Mouse (Mus musculus) midbrain, embryonic 12.5 days (tissue): ENCODE measurements around the gene Knl1. TPM values are rescaled to one million over a fixed set of nuclear protein-coding genes. Genes with fewer than 3 reads are reported as not detected.

Experiments used
- ATAC-seq: fragments of 200-750 bp; cut with Nextera tagmentation; 2 replicates; pipeline ENCODE4 v1.8.0; 2017; ENCODE audit warnings: low read depth, moderate TSS enrichment, moderate library complexity; ENCODE audit not compliant: low FRiP score
- H3K27ac ChIP-seq: fragments of 300-500 bp; sonication (generic); replicated peaks from 2 replicates; pipeline ENCODE4 v1.5.1; 2016; ENCODE audit warnings: mild to moderate bottlenecking
- H3K27me3 ChIP-seq: fragments of 300-500 bp; sonication (generic); 2 replicates; pipeline ENCODE4 v1.6.1; 2016; ENCODE audit warnings: mild to moderate bottlenecking
- H3K36me3 ChIP-seq: fragments of 300-500 bp; sonication (generic); 2 replicates; pipeline ENCODE4 v1.6.1; 2016
- H3K4me1 ChIP-seq: fragments of 300-500 bp; sonication (generic); 2 replicates; pipeline ENCODE4 v1.6.1; 2016
- H3K4me2 ChIP-seq: fragments of 300-500 bp; sonication (generic); replicated peaks from 2 replicates; pipeline ENCODE4 v1.6.1; 2016; ENCODE audit warnings: mild to moderate bottlenecking, moderate library complexity
- H3K4me3 ChIP-seq: fragments of 300-500 bp; sonication (generic); 2 replicates; pipeline ENCODE4 v1.5.1; 2016; ENCODE audit warnings: mild to moderate bottlenecking
- H3K9ac ChIP-seq: fragments of 300-500 bp; sonication (generic); replicated peaks from 2 replicates; pipeline ENCODE4 v1.6.1; 2016; ENCODE audit warnings: mild to moderate bottlenecking, moderate library complexity
- H3K9me3 ChIP-seq: fragments of 300-500 bp; sonication (generic); 2 replicates; pipeline ENCODE4 v1.6.1; 2016; ENCODE audit warnings: mild to moderate bottlenecking
- WGBS: fragments of 180-500 bp; shearing (Covaris S2); methylation state at CpG from one replicate; pipeline ENCODE4 v1.1.7; 2016; 5-methylcytosine and 5-hydroxymethylcytosine counted together
- polyA plus RNA-seq: library from polyadenylated mRNA; unstranded; fragments of >200 nt; fragmentation: Nextera tagmentation; extraction: Ambion mirVana; gene quantifications from 2 replicates; pipeline ENCODE4 v1.2.1, GENCODE M21; 2016

Knl1 gene
- polyA plus RNA-seq, 1 experiment from 2014 or later = 60.3 TPM

GRCm38 (mm10) chr2:119136346-119136898 is 89.5 kb downstream of the Knl1 start:
- WGBS = 83% methylated on average over 5 of the region's 5 CpGs
- no peak overlapping the region for H3K4me2 ChIP-seq
- no peaks in the 10 kb centered on the region for H3K9me3 ChIP-seq
- no peak overlapping the region for H3K4me3 ChIP-seq
- H3K36me3 ChIP-seq = peaks cover 69% of the 10 kb centered on the region
- no peak for ATAC-seq
- H3K27ac ChIP-seq = no peak overlapping the region
- no peaks in the 10 kb centered on the region for H3K27me3 ChIP-seq
- no peaks in the 10 kb centered on the region for H3K4me1 ChIP-seq
- H3K9ac ChIP-seq = no peak overlapping the region

GRCm38 (mm10) chr2:119145199-119145598 is 98.3 kb downstream of the Knl1 start:
- Histone ChIP-seq H3K27ac (no peak overlapping the region), H3K27me3 (no peaks in the 10 kb centered on the region), H3K9me3 (peaks cover 4% of the 10 kb centered on the region; the same call in 1 of the 2 replicates), H3K9ac (no peak overlapping the region), H3K36me3 (peaks cover 91% of the 10 kb centered on the region), H3K4me3 (no peak overlapping the region), H3K4me1 (no peaks in the 10 kb centered on the region), H3K4me2 (no peak overlapping the region)
- no peak for ATAC-seq
- 89% methylated on average over 2 of the region's 2 CpGs for WGBS

- H3K27ac ChIP-seq = no peak overlapping the region
- no peaks in the 10 kb centered on the region for H3K27me3 ChIP-seq
- H3K4me3 ChIP-seq = no peak overlapping the region
- H3K36me3 ChIP-seq = peaks cover 93% of the 10 kb centered on the region
- H3K4me2 ChIP-seq = no peak overlapping the region
- ATAC-seq = no peak
- WGBS = 78% methylated on average over 6 of the region's 6 CpGs
- peaks cover 4% of the 10 kb centered on the region; the same call in 1 of the 2 replicates for H3K9me3 ChIP-seq
- H3K9ac ChIP-seq = no peak overlapping the region
- H3K4me1 ChIP-seq = no peaks in the 10 kb centered on the region
Observed at GRCm38 (mm10) chr2:119146435-119146834, 99.5 kb downstream of the Knl1 start.

- H3K36me3 ChIP-seq = peaks cover 93% of the 10 kb centered on the region
Observed at GRCm38 (mm10) chr2:119147160-119147678, 100.3 kb downstream of the Knl1 start.

GRCm38 (mm10) chr2:119147775-119148174 is 100.9 kb downstream of the Knl1 start:
- Histone ChIP-seq H3K27me3 (no peaks in the 10 kb centered on the region), H3K36me3 (peaks cover 93% of the 10 kb centered on the region), H3K27ac (no peak overlapping the region), H3K4me3 (no peak overlapping the region), H3K9me3 (peaks cover 4% of the 10 kb centered on the region; the same call in 1 of the 2 replicates), H3K9ac (no peak overlapping the region), H3K4me2 (no peak overlapping the region), H3K4me1 (no peaks in the 10 kb centered on the region)
- no peak for ATAC-seq
- WGBS = 93% methylated on average over 8 of the region's 8 CpGs

More at GRCm38 (mm10) chr2:119147160-119147678, 100.3 kb downstream of the Knl1 start:
- no peaks in the 10 kb centered on the region for H3K4me1 ChIP-seq
- no peak overlapping the region for H3K4me3 ChIP-seq
- H3K9me3 ChIP-seq = peaks cover 4% of the 10 kb centered on the region; the same call in 1 of the 2 replicates
- no peak overlapping the region for H3K4me2 ChIP-seq
- H3K27me3 ChIP-seq = no peaks in the 10 kb centered on the region
- ATAC-seq = no peak
- H3K27ac ChIP-seq = no peak overlapping the region
- 82% methylated on average over 22 of the region's 22 CpGs for WGBS
- no peak overlapping the region for H3K9ac ChIP-seq

GRCm38 (mm10) chr2:119152255-119152654 is 105.3 kb downstream of the Knl1 start:
- peaks cover 70% of the 10 kb centered on the region for H3K36me3 ChIP-seq
- no peaks in the 10 kb centered on the region for H3K9me3 ChIP-seq
- no peak for ATAC-seq
- H3K27me3 ChIP-seq = no peaks in the 10 kb centered on the region
- no peak overlapping the region for H3K4me2 ChIP-seq
- WGBS = 91% methylated on average over 6 of the region's 6 CpGs
- no peak overlapping the region for H3K4me3 ChIP-seq
- no peak overlapping the region for H3K27ac ChIP-seq
- no peak overlapping the region for H3K9ac ChIP-seq
- peaks cover 15% of the 10 kb centered on the region for H3K4me1 ChIP-seq

GRCm38 (mm10) chr2:119154683-119155082 is 107.8 kb downstream of the Knl1 start:
- Histone ChIP-seq H3K4me3 (no peak overlapping the region), H3K9ac (no peak overlapping the region), H3K4me2 (no peak overlapping the region), H3K36me3 (peaks cover 46% of the 10 kb centered on the region), H3K4me1 (peaks cover 19% of the 10 kb centered on the region), H3K9me3 (no peaks in the 10 kb centered on the region), H3K27me3 (no peaks in the 10 kb centered on the region), H3K27ac (no peak overlapping the region)
- 82% methylated on average over 2 of the region's 2 CpGs for WGBS
- no peak for ATAC-seq

Other genes with a start within 250 kb of the Knl1 start
- gene Knstrn, start 233.1 kb upstream of the Knl1 start, polyA plus RNA-seq = 134 and 147 TPM in 2 replicates
- 49.0 and 55.2 TPM in 2 replicates for gene Ivd, start 185.2 kb upstream of the Knl1 start, polyA plus RNA-seq
- 6.4 and 6.7 TPM in 2 replicates for gene Bahd1, start 146.7 kb upstream of the Knl1 start, polyA plus RNA-seq
- gene Chst14, start 120.6 kb upstream of the Knl1 start, polyA plus RNA-seq = 14.5 and 19.5 TPM in 2 replicates
- 26.1 and 28.2 TPM in 2 replicates for gene Ccdc32, start 17.7 kb upstream of the Knl1 start, polyA plus RNA-seq
- gene Rpusd2, start 12.3 kb upstream of the Knl1 start, polyA plus RNA-seq = 7.4 and 7.5 TPM in 2 replicates
- gene Rad51, start 65.7 kb downstream of the Knl1 start, polyA plus RNA-seq = 46.3 and 51.3 TPM in 2 replicates
- 43.8 and 47.5 TPM in 2 replicates for gene Rmdn3, start 109.9 kb downstream of the Knl1 start, polyA plus RNA-seq
- gene Gchfr, start 120.7 kb downstream of the Knl1 start, polyA plus RNA-seq = 2.7 and 3.3 TPM in 2 replicates
- gene Gm14137, start 127.4 kb downstream of the Knl1 start, polyA plus RNA-seq = 0.85 and 1.2 TPM in 2 replicates
- 44.9 and 53.6 TPM in 2 replicates for gene Zfyve19, start 161.5 kb downstream of the Knl1 start, polyA plus RNA-seq
- 24.7 and 26.8 TPM in 2 replicates for gene Dnajc17, start 161.7 kb downstream of the Knl1 start, polyA plus RNA-seq
- not detected in 2 replicates for gene Ppp1r14d, start 182.8 kb downstream of the Knl1 start, polyA plus RNA-seq
- 0.98 and 1.5 TPM in 2 replicates for gene Spint1, start 190.2 kb downstream of the Knl1 start, polyA plus RNA-seq
- 3.9 and 4.7 TPM in 2 replicates for gene Rhov, start 224.2 kb downstream of the Knl1 start, polyA plus RNA-seq
- 25.9 and 26.9 TPM in 2 replicates for gene Vps18, start 241.6 kb downstream of the Knl1 start, polyA plus RNA-seq